Mouse (Mus musculus) cerebellum, adult 2 months (tissue): ENCODE measurements around the gene Osbpl10.

Source experiments
- CTCF ChIP-seq: fragments of 200-500 bp; IDR thresholded peaks from 2 replicates; pipeline ENCODE4 v1.5.1; 2011; ENCODE audit warnings: low read depth, mild to moderate bottlenecking, control low read depth, low read length, moderate library complexity, borderline replicate concordance; ENCODE audit not compliant: insufficient read depth
- POLR2A ChIP-seq: fragments of 200-500 bp; IDR thresholded peaks from 2 replicates; pipeline ENCODE4 v1.6.1; 2011; ENCODE audit warnings: low read length, control low read depth, borderline replicate concordance; ENCODE audit not compliant: insufficient read depth

DNA sequence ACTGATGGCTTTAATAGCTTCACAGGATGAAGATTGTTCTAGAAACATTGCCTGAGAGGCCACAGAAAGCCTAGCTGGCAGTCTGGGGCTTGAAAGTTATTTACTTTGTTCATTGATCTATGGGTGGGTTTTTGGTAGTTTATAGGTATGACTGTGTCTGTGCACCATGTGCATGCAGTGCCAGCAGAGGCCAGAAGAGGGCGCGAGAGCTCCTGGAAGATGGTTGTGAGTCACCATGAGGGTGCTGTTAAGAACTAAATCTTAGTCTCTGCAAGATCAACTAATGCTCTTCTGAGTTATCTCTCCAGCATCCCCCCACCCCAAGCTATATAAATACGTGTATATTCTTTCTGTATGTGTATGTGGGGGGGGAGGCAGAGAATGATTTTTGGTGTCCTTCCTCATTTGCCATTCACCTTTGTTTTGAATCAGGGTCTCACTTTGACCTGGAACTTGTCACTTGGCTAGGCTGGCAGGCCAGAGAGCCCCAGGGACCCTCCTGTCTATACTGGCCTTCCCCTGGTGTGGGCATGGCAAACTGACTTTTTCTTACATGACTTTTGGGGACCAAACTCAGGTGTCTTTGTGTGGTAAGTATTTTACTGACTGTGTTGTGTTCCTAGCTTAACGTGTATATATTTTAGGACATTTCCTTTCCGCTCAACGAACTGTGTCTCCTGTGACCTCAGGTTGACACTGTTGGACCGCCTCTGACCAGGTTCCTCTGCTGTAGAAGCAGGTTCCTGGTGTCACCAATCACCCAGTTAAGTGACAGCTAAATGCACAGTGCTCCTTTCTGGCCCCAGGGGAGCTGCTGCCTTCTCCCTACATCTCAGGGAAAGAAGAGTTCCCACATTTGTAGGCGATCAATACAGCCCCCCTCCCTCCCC, 65.8 kb downstream of the Osbpl10 start:
- TF ChIP-seq CTCF = 0 out of 2 replicates have a peak, but pooled peaks have one; percentile 7
- no peak for TF ChIP-seq POLR2A
